ENCODE assay signal across 26 mouse cellular contexts in the genomic region with DNA sequence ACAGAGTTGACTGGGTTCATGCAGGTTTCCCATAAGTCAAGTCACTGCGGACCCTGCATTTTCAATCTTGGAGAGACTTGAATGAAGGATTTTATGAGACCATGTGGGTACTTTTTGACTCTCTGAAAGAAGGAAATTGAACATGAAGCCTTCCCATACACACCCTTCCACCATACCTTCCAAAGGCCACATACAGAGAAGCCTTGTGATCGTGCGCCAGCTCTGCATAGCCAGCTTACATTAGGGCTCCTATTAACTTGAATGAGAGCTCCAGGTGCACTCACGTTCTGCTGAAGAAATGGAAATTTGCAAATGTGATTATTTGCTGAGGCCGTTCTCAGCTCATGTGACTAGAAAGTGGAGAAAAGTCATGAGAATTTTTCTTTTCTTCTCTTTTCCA.
"Had no signal": no experiment of that assay in that cellular context is flagged by ENCODE, and none has a peak within 500 bp of the region (broad histone marks: within the 10 kb centered on the region; RNA-seq: fewer than 3 reads in every experiment).

No protein-coding gene starts in this region.

- H3K4me2 ChIP-seq: heart, embryonic 13.5 days; heart, embryonic 15.5 days; hindbrain, embryonic 13.5 days; hindbrain, embryonic 15.5 days; kidney, embryonic 15.5 days; limb, embryonic 12.5 days; liver, embryonic 12.5 days had no signal

- H3K36me3 ChIP-seq: heart, embryonic 10.5 days; heart, embryonic 13.5 days; heart, embryonic 15.5 days; hindbrain, embryonic 13.5 days; hindbrain, embryonic 15.5 days; kidney, embryonic 15.5 days; limb, embryonic 12.5 days; liver, embryonic 12.5 days had no signal

- H3K9me3 ChIP-seq: heart, embryonic 10.5 days; heart, embryonic 13.5 days; heart, embryonic 15.5 days; hindbrain, embryonic 13.5 days; hindbrain, embryonic 15.5 days; kidney, embryonic 15.5 days; limb, embryonic 12.5 days; liver, embryonic 12.5 days had no signal

- H3K4me3 ChIP-seq: gastrocnemius, adult 2 months; heart, embryonic 10.5 days; heart, embryonic 13.5 days; heart, embryonic 15.5 days; hindbrain, embryonic 13.5 days; hindbrain, embryonic 15.5 days; kidney, embryonic 15.5 days; limb, embryonic 12.5 days; liver, embryonic 12.5 days had no signal

- H3K27me3 ChIP-seq: heart, embryonic 13.5 days; heart, embryonic 15.5 days; hindbrain, embryonic 13.5 days; hindbrain, embryonic 15.5 days; kidney, embryonic 15.5 days; liver, embryonic 12.5 days had no signal

- ATAC-seq: hindbrain, postnatal 0 days; intestine, embryonic 16.5 days; liver, embryonic 12.5 days had no signal

- H3K4me1 ChIP-seq: heart, embryonic 10.5 days; heart, embryonic 13.5 days; hindbrain, embryonic 13.5 days; hindbrain, embryonic 15.5 days; kidney, embryonic 15.5 days; liver, embryonic 12.5 days had no signal

- DNase-seq: gastrocnemius, adult 2 months; gastrocnemius, postnatal 14 days; gastrocnemius, postnatal 36 days; heart, adult 18-20 months; heart, postnatal 14 days; heart, postnatal 36 days; kidney, adult 11 months; kidney, adult 2 months; kidney, adult 9 months; kidney, postnatal 14 days; kidney, postnatal 36 days; layer of hippocampus, adult 9-11 months; layer of hippocampus, postnatal 36 days; left cerebral cortex, postnatal 4 days had no signal

- H3K9ac ChIP-seq: heart, embryonic 13.5 days; heart, embryonic 15.5 days; hindbrain, embryonic 13.5 days; hindbrain, embryonic 15.5 days; kidney, embryonic 15.5 days; limb, embryonic 12.5 days; liver, embryonic 12.5 days; liver, embryonic 14.5 days had no signal

- H3K27ac ChIP-seq: gastrocnemius, adult 2 months; heart, embryonic 10.5 days; heart, embryonic 13.5 days; heart, embryonic 15.5 days; hindbrain, embryonic 13.5 days; hindbrain, embryonic 15.5 days; hindbrain, postnatal 0 days; kidney, embryonic 15.5 days; kidney, postnatal 0 days; limb, embryonic 12.5 days; liver, embryonic 12.5 days; liver, embryonic 14.5 days had no signal
